Mouse (Mus musculus) left cerebral cortex, postnatal 14 days (tissue): ENCODE results near the gene Cwh43. TPM values are rescaled to one million over a fixed set of nuclear protein-coding genes. Genes with fewer than 3 reads are reported as not detected.

Source experiments
- DNase-seq, 2 experiments: peaks; one replicate each; pipeline ENCODE4 v3.0.0; 2021 to 2022; ENCODE audit warnings: low spot score in 2 of 2, mixed read lengths in 1 of 2
- intact Hi-C: fragments of 180-260 bp; cut with DNase I; formaldehyde crosslinking; loops from one replicate; pipeline ENCODE4 v1.15.1; 2025
- long read RNA-seq, 2 experiments: library from polyadenylated mRNA; stranded (forward); transcript quantifications; one replicate each; pipeline ENCODE4 v2.0.0; 2021
- total RNA-seq, 2 experiments: library from RNA; stranded (reverse); gene quantifications; 2 replicates each; pipeline ENCODE4 v1.2.3; 2021

Gene Cwh43
- total RNA-seq, result 1 to 10 TPM; 4.0 to 6.4 TPM
- long read RNA-seq, experiment 1, partial matches to known transcripts, result 13 of 17 reads
- long read RNA-seq, experiment 1, other reads (novel, unspliced or antisense), result 4 of 17 reads
- long read RNA-seq, experiment 2, partial matches to known transcripts, result 8 of 11 reads
- long read RNA-seq, experiment 2, other reads (novel, unspliced or antisense), result 3 of 11 reads

DNA sequence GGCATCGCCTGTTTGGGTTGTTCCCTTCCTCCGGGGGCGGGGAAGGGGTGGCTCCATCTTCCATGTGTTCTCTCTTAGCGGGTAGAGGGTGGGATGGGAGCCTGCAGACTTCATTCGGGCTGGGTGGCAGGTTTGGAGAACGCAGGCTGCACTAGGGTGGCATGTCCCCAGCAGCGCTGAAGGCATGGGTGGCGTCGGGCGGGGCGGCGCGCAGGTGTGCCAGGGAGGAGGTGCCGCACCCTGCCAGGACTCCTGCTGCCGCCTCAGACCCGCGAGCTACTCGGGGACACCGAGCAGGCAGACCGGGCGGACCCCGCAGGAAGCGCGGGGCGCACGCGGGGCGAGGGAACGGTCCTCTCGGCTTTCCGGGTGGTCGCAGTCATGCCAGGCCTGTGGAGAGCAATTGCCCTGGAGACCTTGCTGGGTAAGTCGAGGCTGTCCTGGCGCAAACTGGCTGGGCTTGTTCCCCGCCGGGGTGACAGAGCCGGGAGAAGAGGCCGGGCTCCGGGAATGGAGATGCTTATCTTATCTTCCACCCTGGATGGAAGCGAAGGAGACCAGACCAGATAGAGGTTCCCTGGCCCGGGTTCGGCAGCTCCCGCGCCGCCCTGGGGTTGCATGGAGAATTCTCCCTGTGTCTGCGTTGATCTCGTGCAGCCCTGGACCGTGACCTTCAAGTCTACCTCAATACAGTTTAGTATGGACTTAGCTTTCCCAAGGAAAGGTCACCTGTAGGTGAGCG, at the start of gene Cwh43:
Gene Cwh43, plus strand, starts transcription at position 95 of the 742 bp plus-strand sequence.
- peak; percentile 51 to 56 for DNase-seq
- intact Hi-C loops, result no loop called here

DNA sequence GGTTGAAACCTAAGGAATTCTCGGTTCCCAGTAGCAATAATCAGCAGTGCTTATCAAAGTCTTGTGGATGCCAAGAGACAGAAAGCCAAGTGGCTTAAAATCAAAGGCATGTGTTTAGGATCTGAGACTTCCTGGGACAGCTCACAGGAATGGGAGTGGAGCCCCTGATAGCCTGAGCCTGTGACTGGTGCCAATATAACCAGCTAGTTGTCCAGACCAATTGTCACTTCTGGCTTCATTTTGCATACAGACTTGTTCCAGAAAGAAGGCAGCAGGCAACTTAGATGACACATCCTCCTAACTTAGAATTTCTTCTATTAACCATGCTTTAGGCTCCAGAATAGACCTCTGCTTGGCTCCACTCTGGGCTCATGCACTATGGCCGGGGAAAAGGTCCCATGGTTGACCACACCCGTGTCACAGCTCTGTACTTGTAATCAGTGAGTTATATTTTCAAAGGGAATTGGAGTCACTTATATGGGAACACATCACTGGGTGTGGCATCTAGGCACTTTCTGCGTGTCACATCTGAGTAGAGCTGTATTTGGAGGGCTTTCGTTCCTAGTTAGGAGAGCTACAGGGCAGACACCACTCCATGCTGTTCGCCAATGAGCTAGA, 46.6 kb upstream of the Cwh43 start:
- intact Hi-C loops, result no loop called here
- DNase-seq, result no peak

DNA sequence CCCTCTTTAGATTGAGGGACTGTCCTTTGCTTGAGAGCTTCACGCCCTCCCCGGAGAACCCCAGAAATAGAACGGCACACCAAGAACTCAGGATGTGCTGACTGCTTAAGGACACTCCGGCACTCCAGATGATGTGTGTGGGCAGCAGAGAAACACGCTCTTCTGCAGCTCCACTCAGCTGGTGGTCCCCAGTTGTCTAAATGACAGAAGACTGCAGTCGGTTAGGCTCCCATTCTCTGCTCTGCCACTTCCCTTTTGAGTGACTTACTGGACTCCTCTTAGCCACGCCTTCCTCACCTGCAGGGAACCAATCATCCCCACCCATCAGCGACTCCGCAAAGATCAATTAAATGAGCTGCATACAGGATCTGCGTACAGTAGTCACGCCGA, 46.1 kb upstream of the Cwh43 start:
- DNase-seq, result peak; percentile 79 to 92
- intact Hi-C loops, result no loop called here

DNA sequence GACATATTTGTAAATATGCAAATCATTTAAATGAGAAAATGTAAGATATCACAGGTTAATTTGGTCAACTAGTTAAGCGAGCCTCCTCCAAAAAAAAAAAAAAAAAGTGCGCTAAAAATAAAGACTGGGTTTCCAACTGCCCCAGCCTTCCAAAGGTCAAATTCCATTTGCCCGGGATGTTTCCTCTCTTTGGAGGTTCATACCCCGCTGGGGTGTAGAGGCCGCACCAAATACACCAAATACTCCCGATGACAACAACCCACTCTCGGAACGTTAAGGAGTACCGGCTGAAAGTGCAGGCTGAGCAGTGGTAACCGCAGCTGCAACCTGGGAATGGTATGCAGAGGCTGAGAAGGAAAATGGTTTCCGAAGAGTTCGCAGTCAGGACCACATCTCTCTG, 45.6 kb upstream of the Cwh43 start:
- DNase-seq, result no peak
- intact Hi-C loops, result no loop called here

DNA sequence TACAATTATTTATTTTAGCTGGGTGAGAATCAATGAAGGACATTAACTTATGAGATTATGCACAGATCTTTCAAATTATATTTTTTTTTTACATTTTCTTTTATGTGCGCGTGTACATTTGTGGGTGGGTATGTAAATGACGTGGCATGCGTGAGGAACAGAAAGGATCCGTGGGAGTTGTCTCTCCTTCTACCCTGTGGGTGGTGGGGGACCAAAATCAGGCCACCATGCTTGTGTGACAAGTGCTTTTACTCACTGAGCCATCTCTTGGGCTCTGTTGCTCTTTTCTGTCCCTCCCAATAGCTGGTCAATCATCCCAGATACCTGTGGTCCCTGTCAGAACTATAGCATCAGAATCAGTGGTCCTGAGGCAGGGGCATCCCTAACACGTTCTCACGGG, 43.5 kb upstream of the Cwh43 start:
- intact Hi-C loops, result no loop called here
- no peak for DNase-seq

DNA sequence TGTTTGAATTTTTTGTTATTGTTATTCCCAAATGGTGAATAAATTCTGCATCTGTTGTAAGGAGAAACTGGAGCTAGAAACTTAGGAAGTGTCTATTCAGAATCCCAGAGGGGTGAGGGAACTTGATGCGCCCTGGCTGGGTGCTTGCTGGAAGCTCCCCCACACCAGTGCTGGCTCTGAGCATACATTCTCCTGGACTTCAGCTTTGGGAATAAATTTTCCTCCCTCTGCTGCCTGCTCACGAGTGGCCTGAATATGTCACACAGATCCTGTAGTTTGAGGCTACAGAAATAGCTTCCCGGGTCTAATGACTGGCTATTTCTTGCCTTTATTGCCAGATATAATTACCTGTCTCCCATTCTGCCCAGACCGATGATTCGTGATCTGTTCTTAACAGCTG, 43.1 kb upstream of the Cwh43 start:
- no peak for DNase-seq
- intact Hi-C loops, result no loop called here

DNA sequence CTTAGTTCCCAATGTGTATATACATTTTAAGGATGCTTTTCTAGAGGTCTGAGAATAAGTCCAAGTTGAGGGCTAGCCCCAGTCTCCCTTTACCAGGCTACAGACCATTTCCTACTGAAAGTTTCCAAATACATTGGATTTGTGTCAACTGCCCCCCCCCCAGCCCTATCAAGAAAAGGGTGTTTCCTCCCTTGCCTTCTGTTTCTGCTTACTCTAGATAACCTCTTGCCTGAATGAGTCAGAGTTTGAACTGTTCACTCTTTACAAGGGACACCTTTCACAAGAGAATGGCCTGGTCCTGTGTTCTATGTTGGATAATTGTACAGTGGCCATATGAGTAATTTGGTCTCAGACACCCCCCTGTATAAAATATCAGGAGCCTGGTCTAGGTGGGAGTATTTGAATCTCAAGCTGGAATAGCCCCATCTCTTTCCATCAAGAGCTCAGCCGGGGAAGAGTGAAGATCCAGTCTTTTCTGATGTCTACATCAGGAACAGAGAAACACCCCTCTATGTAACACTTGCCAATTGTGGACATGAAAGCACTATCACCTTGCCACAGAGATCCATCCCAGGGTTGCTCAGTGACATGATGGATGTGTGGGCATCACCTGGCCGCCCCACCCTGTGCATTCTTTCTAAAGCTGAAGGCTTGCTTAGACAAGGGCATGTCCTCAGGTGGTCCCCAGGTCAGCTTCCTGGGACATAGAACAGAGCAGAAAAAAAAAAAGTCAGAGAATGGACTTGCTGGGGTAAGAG, 41.6 kb upstream of the Cwh43 start:
- no peak for DNase-seq
- intact Hi-C loops, result no loop called here

DNA sequence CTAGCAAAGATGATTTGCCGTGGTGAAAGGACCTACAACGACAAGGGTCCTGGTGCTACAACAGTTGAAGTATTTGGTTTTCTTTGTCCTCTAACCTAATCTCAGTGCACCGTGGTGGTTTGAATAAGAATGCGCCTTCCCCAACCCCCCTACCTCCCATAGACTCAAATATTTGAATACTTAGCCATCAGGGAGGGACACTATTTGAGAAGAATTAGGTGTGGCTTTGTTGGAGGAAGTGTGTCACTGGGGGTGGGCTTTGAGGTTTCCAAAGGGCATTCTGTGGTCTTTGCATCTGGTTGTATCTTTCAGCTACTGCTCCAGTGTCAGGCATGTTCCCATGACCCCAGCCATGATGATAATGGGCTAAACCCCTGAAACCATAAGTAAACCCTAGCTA, 38.0 kb upstream of the Cwh43 start:
- no peak for DNase-seq
- intact Hi-C loops, result no loop called here

DNA sequence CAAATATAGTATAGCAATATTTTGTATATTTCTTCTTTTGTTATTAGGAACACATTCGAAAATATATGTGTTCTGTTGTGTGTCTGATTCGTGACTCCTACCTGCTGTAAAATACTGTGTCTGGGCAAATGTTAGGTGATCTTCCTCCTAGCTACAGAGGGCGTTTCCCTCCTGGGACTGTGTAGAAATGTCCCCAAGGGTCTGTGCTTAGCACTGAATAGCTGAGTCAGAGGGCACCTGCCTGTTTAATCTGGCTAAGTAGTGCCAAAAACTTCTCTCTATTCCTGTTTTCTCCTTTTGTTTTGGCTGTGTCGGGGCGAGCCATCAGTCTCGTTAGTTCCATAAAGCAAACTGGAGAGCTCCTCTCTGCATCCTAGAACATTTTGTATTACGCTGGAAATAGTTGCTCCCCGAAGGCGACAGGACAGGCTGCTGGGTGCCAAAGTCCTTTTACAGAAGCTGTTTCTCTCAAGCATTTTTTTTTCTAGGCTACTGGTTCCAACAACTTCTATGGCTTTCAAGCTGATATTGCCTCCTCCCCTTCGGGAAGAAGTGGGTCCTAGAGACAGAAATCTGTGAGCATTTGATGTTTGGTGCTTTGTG, 36.9 kb upstream of the Cwh43 start:
- peak in 1 of 2 experiments; percentile 73 for DNase-seq
- intact Hi-C loops, result no loop called here

DNA sequence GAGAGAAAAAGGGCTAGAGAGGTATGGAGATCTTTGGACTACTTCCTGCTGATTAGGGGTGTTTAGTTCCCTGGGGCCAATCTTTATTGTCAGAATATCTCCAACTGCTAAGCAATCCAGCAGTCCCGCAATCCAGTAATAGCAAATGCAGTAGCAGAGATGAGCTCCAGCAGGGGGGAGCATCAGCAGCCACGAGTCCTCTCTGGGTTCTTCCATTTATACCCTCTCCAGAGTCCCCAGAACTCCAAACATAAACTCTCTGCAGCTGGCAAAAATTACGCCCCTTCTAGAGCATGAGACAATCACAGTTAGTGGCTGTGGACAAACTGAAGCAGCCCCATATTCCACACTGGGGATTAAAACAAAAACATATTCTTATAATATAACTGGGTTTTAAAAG, 36.1 kb upstream of the Cwh43 start:
- intact Hi-C loops, result no loop called here

DNA sequence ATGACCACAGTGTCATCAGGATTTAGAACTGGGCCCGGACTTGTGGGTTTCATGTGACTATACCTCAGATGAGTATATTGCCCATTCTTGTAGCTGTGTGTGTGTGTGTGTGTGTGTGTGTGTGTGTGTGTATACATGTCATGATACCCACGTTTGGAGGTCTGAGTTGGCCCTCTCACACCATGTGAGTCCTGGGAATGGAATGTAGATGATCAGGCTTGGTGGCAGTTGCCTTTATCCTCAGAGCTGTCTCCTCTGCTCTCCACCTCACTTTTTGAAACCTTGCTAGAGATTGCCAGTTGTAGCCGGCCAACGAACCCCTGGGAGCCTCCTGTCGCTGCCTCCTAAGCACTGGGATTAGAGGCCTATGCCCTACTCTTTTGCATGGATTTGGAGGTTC, 33.3 kb upstream of the Cwh43 start:
- intact Hi-C loops, result no loop called here

More for the DNA sequence above, 36.1 kb upstream of the Cwh43 start:
- DNase-seq, result peak in 1 of 2 experiments; percentile 50

DNA sequence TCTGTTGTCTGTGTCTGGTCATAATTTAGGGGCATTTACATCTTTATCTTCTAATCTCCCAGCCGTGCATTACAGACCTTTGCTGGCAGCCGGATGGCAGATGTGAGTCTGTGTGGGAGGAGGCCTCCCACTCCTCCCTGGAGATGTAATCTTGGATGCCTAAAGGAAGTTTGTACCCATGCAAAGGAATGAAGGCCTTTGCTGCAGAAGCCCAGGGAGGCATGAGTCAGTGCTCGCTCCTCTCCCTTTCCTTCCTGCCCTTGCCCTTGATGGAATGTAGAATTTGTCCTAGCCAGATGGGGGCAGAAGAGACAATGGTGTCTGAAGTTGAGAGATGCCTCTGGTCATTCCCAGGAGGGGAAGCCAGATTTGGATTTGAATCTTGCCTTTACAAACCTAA, 32.7 kb upstream of the Cwh43 start:
- DNase-seq, result no peak
- intact Hi-C loops, result no loop called here

More for the DNA sequence above, 33.3 kb upstream of the Cwh43 start:
- DNase-seq, result no peak

DNA sequence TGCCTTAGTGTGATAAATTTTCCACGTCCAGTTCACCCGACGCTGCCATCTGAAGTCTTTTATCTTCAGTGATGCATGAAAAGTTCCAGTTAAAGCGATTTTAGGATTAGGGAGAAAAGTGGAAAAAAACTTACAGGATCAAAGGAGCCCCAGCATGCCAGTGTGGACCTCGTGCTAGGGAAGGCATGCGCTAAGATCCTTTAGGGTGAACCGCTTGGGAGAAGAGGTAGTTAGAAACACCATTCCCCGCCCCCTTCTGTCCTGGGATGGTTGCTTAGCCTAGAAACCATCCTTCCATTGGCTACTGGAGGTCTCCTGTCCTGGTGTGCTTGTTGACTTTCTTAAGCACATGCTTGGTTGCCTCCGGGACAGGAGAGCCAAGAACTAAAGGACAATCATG, 29.8 kb upstream of the Cwh43 start:
- intact Hi-C loops, result no loop called here
- DNase-seq, result no peak

DNA sequence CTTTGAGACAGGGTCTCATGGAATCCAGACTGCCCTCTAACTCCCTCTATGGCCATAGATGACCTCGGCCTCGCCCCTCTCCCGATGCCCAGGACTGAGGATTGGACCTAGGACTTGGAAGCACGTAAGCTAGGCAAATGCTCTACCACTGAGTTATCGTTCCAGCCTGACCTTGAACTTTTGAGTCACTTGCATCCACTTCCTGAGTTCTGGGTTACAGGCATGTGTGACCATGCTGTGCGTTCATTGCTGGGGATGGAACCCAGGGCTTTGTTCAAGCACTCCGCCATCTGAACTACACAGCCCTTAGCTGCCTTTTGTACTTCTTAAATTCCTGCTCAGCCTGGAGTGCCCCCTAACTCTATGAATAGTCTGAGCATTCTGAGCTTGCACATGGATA, 29.4 kb upstream of the Cwh43 start:
- intact Hi-C loops, result no loop called here
- no peak for DNase-seq

DNA sequence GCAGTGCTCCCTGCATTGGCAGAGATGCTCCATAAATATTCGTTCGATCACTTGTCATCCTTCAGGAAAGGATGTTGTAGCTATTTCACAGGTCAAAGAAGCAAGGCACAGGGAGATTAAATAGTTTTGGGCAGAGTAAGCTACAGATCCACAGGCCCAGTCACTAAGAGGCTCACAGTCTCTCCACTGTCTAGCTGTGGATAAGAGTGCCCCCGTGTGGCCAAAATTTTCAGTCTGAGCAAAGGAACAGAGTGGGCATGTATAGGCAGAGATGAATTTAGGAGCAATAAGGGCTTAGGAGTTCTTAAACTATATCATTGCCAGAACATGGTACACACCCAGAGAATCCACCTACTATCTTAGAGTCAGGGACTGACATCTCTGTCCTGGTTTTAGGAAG, 26.0 kb upstream of the Cwh43 start:
- intact Hi-C loops, result loop anchor here (5.0 kb wide), 3 partner anchors 43 to 248 kb away; no protein-coding TSS in a partner anchor
- DNase-seq, result peak; percentile 88 to 94

DNA sequence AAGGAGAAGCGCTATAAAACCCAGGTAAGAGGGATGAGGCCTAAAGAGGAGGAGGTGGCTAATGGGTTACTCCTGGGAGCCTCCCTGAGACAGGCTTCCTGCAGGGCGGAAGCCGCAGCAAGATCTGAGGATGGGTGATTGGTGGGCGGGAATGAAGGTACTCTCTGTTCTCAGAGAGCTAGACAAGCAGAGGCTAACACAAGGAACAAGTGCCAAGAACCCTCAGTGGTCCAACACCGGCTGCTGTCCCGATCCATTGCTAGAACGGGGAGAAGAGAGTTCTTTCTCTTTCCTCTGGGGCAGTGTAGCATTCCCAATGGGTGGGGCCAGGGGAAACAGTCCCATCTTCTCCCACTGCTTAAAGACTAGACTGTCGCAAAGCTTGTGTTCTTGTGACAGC, 25.0 kb upstream of the Cwh43 start:
- intact Hi-C loops, result loop anchor here (5.0 kb wide), 3 partner anchors 44 to 249 kb away; no protein-coding TSS in a partner anchor

DNA sequence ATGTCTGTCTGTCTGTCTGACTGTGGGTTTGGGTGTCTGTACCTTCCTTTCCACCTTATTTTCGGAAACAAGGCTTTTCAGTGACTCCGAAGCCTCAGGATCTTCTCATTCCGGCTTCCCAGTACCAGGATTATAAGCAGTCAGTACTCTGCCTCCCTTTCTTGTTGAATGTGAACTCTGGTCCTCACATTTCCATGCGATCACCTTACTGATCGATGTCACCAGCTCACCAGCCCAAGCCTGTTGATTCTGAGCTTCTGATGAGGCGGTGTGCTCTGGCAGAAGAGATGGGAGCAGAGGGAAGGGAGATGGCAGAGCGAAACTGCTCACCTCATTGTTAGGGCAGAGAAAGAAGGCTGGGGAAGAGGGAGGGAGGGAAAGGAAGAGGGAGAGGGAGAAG, 24.4 kb upstream of the Cwh43 start:
- intact Hi-C loops, result loop anchor here (5.0 kb wide), 3 partner anchors 44 to 249 kb away; no protein-coding TSS in a partner anchor
- DNase-seq, result no peak

More for the DNA sequence above, 25.0 kb upstream of the Cwh43 start:
- DNase-seq, result no peak

DNA sequence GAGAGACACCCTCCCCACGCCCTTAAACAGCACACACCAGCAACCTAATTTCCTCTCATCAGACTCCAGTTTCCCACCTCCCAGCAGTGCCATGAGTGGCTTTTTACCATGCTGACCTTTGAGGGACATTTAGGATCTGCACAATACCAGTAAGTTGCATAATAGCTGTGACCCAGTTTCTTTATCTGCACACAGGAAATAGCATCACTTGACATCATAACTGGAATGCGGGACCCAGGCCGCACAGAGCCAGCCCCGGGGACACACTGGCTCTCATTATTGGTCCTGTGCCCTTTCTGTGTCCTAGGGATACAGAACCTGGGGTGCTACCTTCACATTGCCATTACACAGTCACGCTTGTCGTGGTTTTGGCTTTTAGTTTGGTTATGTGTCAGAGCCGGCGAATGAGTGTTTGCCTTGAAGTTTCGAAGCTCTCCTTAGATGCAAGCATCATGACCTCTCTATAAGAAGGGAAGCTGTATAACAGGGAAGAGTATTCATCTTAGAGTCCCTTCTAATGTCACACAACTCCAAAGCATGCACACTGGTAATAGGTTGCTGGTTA, 23.8 kb upstream of the Cwh43 start:
- no peak for DNase-seq
- intact Hi-C loops, result loop anchor here (2.0 to 5.0 kb wide), 4 partner anchors 45 to 397 kb away; no protein-coding TSS in a partner anchor
